Mouse (Mus musculus): ENCODE measurements around the gene Fcgr1.
A peak's percentile ranks its signal among the peaks of the same experiment; 100 is the strongest.
"Not testable (repeated sequence)": the region's sequence is repeated elsewhere in the genome, so short reads cannot be mapped to it uniquely, and the experiment has no call there.

DNA sequence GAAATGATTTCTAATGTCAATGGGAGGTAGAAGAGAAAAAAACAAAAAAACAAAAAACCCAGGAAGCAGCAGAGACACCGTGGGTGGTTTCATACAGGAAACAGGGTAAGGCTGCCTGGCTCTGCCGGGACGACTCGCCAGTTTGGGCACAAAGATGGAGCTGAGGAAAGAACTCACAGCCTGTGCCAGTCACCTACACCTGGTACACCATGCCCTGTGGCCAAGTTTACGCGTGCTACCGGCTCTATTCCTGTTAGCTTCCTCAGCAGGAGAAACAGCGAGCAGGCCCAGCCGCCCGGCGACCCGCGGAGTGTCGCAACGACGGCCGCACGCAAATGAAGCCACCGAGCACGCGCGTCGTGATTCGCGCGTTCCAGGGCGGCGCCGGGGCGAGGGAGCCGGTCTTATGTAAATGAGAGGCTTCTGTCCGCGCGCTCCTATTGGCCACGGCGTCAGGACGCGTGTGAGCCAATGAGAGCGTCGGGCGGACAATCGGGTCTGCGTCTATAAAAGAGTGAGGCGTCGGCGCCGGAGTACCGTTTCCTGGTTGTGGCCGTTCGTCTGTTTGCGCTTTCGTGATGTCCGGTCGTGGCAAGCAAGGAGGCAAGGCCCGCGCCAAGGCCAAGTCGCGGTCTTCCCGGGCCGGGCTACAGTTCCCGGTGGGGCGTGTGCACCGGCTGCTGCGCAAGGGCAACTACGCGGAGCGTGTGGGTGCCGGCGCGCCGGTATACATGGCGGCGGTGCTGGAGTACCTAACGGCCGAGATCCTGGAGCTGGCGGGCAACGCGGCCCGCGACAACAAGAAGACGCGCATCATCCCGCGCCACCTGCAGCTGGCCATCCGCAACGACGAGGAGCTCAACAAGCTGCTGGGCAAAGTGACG, 48.5 kb downstream of the Fcgr1 start, which contains the start of gene Hist2h2aa1:
- TF ChIP-seq CTCF (IDR thresholded peaks at IDR 0.05; ENCODE audit: extremely low read depth, insufficient read depth, low read length), result not testable (repeated sequence)
- peak; percentile 70; the same call in 1 of the 2 replicates for TF ChIP-seq POLR2A (IDR thresholded peaks at IDR 0.05; ENCODE audit: extremely low read depth, insufficient read depth, low read length)
